Mouse (Mus musculus): ENCODE data around the gene Dennd1a. TPM values are rescaled to one million over a fixed set of nuclear protein-coding genes. Genes with fewer than 3 reads are reported as not detected.
"Not testable (repeated sequence)": the region's sequence is repeated elsewhere in the genome, so short reads cannot be mapped to it uniquely, and the experiment has no call there.

The Dennd1a gene
- polyA plus RNA-seq, 1 experiment from 2014 or later, result 9.9 TPM

- peak; percentile 28 for DNase-seq (ENCODE audit: low spot score)
Observed at GRCm38 (mm10) chr2:37981562-37982403, 305.4 kb downstream of the Dennd1a start.

- no peak for DNase-seq (ENCODE audit: low spot score)
Observed at GRCm38 (mm10) chr2:37974201-37974600, 313.0 kb downstream of the Dennd1a start.

GRCm38 (mm10) chr2:37972621-37973020, 314.6 kb downstream of the Dennd1a start:
- DNase-seq (ENCODE audit: low spot score), result no peak

- no peak for DNase-seq (ENCODE audit: low spot score)
Observed at GRCm38 (mm10) chr2:37971726-37972125, 315.5 kb downstream of the Dennd1a start.

GRCm38 (mm10) chr2:37969713-37970485, 317.3 kb downstream of the Dennd1a start:
- DNase-seq (ENCODE audit: low spot score), result no peak

- DNase-seq (ENCODE audit: low spot score), result no peak
Observed at GRCm38 (mm10) chr2:37964534-37964933, 322.7 kb downstream of the Dennd1a start.

- DNase-seq (ENCODE audit: low spot score), result no peak
Observed at GRCm38 (mm10) chr2:37963362-37963761, 323.8 kb downstream of the Dennd1a start.

- DNase-seq (ENCODE audit: low spot score), result peak; percentile 22
Observed at GRCm38 (mm10) chr2:37948424-37948823, 338.8 kb downstream of the Dennd1a start.

GRCm38 (mm10) chr2:37945598-37946336, 341.4 kb downstream of the Dennd1a start:
- DNase-seq (ENCODE audit: low spot score), result no peak

GRCm38 (mm10) chr2:37942906-37943305, 344.3 kb downstream of the Dennd1a start:
- no peak for DNase-seq (ENCODE audit: low spot score)

GRCm38 (mm10) chr2:37941741-37942140, 345.4 kb downstream of the Dennd1a start:
- no peak for DNase-seq (ENCODE audit: low spot score)

GRCm38 (mm10) chr2:37940845-37941361, 346.3 kb downstream of the Dennd1a start:
- no peak for DNase-seq (ENCODE audit: low spot score)

- no peak for DNase-seq (ENCODE audit: low spot score)
Observed at GRCm38 (mm10) chr2:37939997-37940396, 347.2 kb downstream of the Dennd1a start.

GRCm38 (mm10) chr2:37936922-37937321, 350.3 kb downstream of the Dennd1a start:
- not testable (repeated sequence) for DNase-seq (ENCODE audit: low spot score)

- DNase-seq (ENCODE audit: low spot score), result no peak
Observed at GRCm38 (mm10) chr2:37932240-37932639, 354.9 kb downstream of the Dennd1a start.

- no peak for DNase-seq (ENCODE audit: low spot score)
Observed at GRCm38 (mm10) chr2:37931018-37931930, 355.9 kb downstream of the Dennd1a start.

- DNase-seq (ENCODE audit: low spot score), result no peak
Observed at GRCm38 (mm10) chr2:37926133-37926503, 361.1 kb downstream of the Dennd1a start.

GRCm38 (mm10) chr2:37925413-37926132, 361.6 kb downstream of the Dennd1a start:
- DNase-seq (ENCODE audit: low spot score), result no peak

GRCm38 (mm10) chr2:37908721-37909506, 378.3 kb downstream of the Dennd1a start:
- no peak for DNase-seq (ENCODE audit: low spot score)
